Mouse (Mus musculus) CH12.LX (cell line): ENCODE data around the gene Tle2.

Source experiments
- CTCF ChIP-seq, 2 experiments: IDR thresholded peaks in 1 of 2; conservative IDR thresholded peaks in 1 of 2; 2 replicates each; pipeline ENCODE4 v1.5.1; 2011 to 2012; ENCODE audit warnings: low read depth in 2 of 2, low read length in 2 of 2, improper control_type of control experiment in 1 of 2, inconsistent platforms in 1 of 2, mild to moderate bottlenecking in 1 of 2, moderate library complexity in 1 of 2
- ELF1 ChIP-seq: IDR thresholded peaks from 2 replicates; pipeline ENCODE4 v1.6.1; 2014; ENCODE audit warnings: low read depth, mild to moderate bottlenecking, inconsistent platforms, low read length, improper control_type of control experiment
- ETS1 ChIP-seq: conservative IDR thresholded peaks from 2 replicates; pipeline ENCODE4 v1.6.1; 2012; ENCODE audit warnings: low read depth, mild to moderate bottlenecking, inconsistent platforms, low read length, improper control_type of control experiment, moderate library complexity
- NELFE ChIP-seq: IDR thresholded peaks from 2 replicates; pipeline ENCODE4 v1.6.1; 2011; ENCODE audit warnings: low read depth, low read length, improper control_type of control experiment
- NRF1 ChIP-seq: IDR thresholded peaks from 2 replicates; pipeline ENCODE4 v1.6.1; 2014; ENCODE audit warnings: low read depth, mild to moderate bottlenecking, inconsistent platforms, low read length, improper control_type of control experiment, moderate library complexity
- POLR2A ChIP-seq: IDR thresholded peaks from 2 replicates; pipeline ENCODE4 v1.6.1; 2011; ENCODE audit warnings: low read depth, mild to moderate bottlenecking, improper control_type of control experiment, low read length
- TCF12 ChIP-seq: IDR thresholded peaks from 2 replicates; pipeline ENCODE4 v1.6.1; 2014; ENCODE audit warnings: low read depth, mild to moderate bottlenecking, inconsistent platforms, low read length, improper control_type of control experiment

GRCm38 (mm10) chr10:81595599-81595998 lies 21.2 kb downstream of the Tle2 start:
- TF ChIP-seq POLR2A = no peak
- no peak for TF ChIP-seq CTCF (conservative IDR thresholded peaks at IDR 0.05 in 1 of 2, IDR thresholded peaks at IDR 0.05 in 1 of 2; ENCODE audit: low read depth in 2 of 2, low read length in 2 of 2)
- no peak for TF ChIP-seq ELF1
- no peak for TF ChIP-seq NELFE
- TF ChIP-seq TCF12 = no peak
- TF ChIP-seq ETS1 = no peak
- TF ChIP-seq NRF1 = no peak
